Mouse (Mus musculus) spleen, postnatal 4 days (tissue): Measurements from ENCODE around the gene Cpeb3.

Experiments
- DNase-seq, 2 experiments: peaks; one replicate each; pipeline ENCODE4 v3.0.0; 2022; ENCODE audit warnings: low spot score in 2 of 2

The Cpeb3 gene

DNA sequence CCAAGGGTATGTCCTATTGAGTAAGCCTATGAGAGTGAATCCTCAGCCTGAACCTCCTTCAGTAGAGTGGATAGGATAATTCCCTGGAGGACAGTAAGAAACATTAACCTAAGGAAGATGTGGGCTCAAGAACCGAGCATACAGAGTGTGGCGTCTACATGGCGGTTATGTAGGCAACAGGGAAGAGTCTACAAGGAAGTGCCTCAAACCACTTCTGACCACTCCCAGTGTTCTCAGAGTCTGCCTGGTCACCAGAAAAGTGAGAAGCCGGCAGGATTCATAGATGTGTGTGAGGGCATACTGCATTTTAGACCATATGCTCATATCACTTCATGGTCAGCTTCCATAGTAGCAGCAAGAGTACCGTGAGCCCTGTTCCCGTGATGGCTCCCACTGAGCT is 159.9 kb downstream of the Cpeb3 start:
- no peak for DNase-seq

DNA sequence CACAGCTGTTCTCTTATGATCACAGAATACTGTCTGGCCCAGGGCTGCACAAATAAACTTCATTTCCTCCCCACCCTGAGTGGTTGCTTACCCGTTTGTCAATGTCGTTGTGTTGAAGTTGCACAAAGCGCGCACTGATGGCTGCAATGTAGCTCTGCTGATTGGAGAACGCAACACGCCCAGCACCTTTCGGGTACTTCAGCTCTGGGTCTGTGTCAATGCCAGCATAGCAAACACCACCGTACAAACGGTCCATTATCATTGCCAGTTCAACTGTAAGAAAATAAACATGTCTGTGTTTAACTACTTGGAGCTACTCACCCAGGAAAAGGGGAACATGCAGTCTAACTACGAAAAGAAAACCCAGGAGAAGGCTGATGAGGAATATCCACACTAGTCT is 164.0 kb downstream of the Cpeb3 start:
- DNase-seq: no peak

DNA sequence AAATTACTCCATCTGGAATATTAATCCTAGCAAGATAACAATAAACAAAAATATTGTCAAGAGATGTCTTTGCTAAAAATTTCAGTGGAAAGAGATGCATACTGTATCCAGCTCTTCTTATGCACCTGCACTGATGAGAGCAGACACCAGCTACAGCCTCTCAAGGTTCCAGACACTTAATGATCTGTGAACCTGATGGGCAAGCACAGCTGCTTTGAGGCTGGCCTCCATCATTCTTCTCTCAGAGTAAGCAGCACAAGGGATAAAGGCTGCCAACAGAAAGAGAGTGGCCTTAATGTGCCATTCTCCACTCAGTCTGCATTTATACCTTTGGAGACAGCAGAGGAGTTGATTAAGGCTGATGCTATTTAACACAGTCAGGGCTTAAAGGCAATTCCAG is 167.5 kb downstream of the Cpeb3 start:
- DNase-seq: no peak

DNA sequence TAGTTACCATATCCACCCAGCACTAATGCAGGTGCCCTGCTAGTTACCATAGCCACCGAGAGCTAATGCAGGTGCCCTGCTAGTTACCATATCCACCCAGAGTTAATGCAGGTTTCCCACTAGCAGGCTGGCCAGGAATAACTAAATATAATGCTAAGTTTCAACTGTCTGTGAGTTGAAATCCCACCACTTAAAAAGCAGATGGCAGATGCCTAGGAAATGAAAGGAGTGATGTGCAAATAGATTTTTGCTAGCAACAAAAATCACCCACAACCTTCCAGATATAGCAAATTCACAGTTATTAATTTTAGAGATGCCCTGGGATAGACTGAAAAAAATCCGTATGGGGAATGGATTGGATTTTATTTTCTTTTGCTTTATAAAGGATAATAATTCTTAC is 176.0 kb downstream of the Cpeb3 start:
- no peak for DNase-seq

DNA sequence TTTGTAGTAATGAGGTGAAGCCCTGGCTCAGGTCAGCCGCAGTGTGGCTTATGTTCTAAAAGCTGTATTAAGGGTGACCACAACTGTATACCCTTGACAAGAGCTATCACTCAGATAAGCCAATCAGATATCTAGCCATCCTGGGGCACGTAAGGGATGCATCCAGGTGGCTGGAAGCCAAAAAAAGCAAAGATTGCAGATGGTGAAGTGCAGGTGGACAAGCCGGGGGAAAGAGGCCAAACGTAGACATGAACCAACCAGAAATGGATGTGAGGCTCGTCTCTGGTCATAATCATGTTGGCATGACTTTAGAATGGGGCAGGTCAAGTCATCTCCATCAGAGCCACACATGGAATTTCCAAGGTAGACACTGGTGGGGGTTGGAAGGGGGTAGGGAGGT is 177.0 kb downstream of the Cpeb3 start:
- no peak for DNase-seq

DNA sequence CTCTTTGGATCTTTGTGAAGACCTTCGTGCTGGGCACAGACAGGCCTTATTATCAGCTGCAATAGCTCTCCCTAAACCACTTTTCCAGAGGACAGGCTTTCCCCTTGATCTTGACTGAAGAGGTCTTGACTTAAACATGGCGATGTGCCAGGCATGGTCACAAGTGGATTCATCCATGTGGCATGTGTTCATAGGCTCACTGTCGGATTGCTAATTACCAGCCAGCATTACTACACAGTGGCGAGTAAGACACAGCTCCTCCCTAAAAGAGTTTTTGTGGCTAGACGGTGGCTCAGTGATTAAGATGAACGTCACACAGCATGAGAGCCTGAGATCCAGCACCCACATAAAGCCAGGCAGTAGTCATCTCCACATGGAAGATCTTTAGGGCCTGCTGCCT is 178.6 kb downstream of the Cpeb3 start:
- no peak for DNase-seq

DNA sequence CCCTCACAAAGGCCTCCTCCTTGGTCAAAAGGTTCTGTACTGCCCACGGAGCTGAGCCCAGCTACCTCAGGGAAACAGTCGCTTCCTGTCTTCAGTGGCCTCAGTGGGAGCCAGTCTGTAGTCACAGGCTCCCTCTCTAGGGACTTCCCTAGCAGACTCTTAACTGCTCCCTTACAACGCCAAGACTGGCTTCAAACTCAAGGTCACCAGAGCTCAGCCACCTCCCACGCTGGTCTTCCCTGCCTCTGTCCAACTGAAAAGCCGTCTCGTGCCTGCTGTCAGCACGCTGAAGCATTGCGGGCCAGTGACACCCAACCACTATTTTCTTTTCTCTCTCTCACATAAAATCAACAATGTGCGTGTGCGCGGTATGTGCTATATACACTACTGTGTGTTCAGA is 182.0 kb downstream of the Cpeb3 start:
- no peak for DNase-seq

DNA sequence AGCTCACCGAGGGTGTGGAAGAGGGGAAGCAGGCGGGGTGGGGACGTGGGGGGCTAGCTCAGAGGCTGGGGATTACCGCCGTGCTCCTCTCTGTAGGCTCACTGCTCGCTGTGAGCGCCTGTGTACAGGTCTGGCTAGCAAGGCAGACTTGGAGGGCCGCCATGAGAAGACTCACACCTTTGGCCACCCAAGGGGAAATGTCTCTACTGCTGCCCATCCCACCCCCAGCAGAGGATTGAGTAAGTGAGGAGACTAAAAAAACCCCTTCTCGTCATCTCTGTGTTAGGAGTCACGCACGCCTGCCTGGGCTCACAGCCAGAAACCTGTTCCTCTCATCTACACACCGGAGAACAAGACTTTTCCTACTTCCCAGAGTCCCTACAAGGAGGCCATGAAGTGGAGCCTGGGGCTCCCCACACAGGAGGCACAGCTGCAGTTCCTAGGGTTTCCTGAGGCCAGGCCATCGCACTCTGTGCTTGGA is 182.5 kb downstream of the Cpeb3 start:
- DNase-seq: no peak

DNA sequence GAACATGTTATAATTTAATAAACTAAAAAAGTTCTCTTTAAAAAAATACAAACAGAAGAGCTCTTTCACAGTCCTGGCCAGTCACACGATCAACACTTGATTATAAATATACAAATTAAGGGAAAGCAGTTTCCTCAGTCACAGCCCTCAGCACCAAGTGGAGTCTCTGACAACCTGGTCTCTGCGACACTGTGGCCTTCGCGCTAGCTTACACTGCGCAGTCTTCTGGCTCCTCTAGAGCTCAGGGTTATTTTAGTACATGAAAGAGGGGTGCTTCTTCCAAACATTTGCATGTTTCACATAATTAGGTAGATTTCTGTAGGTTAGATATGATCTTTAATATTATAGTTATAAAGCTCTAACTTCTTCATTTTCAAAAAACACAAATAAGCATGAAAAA is 186.3 kb downstream of the Cpeb3 start:
- DNase-seq: no peak

DNA sequence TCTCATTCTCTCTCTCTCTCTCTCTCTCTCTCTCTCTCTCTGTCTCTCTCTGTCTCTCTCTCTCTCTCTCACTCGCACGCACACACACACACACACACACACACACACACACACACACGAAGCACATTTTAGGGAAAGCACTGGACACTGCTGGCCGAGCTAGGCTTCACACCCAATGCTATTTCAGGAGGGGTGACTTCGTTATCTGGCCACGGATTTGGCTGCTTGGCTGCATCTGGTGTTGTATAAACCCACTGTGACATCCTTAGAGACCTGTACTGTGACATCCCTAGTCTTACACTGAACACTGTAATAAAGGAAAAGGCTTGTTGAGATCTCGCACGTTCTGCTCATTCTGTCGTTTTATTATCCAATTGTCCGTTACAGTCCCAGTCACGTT is 187.4 kb downstream of the Cpeb3 start:
- DNase-seq: no peak

DNA sequence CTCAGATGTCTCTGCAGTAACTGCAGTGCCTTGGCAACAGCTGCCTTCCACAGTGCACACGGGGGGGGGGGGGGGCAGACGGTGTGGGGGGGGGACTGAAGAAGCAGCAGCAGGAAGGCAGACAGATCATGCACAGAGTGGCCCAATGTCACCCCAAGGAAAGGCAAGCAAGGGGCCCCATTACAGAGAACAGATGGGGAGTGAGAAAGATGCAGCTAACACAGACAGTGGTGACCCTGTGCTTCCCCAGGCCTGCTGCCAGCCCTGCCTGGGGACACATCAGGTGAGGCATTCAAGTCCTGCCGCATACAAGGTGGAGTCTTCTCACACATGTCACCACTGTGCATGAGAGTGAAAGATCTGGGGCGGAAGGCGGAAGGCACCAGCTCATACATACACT is 187.9 kb downstream of the Cpeb3 start:
- no peak for DNase-seq

DNA sequence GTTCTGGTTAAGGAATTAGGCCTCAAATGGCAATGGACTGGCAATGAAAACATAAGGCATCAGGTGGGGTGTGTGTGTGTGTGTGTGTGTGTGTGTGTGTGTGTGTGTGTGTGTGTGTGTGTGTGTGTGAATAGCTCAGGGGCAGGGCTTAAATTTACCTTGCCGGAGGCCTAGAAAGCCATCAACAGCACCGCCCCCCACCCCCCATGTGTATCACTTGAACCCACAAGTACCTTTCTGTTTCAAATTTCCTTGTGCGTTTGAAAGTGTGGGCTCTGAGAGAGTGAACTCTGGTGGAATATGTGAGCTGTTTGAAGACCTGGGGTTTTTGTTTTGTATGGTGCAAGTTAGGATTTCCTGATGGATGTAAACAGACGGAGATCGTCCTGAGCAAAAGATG is 189.5 kb downstream of the Cpeb3 start:
- DNase-seq: no peak

DNA sequence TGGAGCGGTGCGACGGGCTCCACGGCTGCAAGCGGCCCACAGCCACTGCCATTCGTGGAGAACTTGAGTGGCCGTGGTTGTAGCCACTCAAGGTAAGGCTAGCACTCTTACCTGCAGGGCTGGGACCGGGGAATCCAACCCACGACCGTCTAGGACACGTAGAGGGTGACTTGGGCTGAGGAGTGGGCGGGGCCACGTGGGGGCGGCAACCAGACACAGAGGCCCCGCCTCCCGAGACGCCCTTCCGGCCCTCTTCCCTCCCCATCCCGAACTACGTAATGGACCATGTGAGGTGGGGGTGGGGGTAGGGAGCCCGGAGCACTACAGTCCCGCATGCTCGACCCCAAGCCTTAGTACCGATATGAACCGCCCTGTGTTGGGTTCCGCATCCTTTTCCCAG is 190.0 kb downstream of the Cpeb3 start:
- DNase-seq: peak; percentile 67 to 82

DNA sequence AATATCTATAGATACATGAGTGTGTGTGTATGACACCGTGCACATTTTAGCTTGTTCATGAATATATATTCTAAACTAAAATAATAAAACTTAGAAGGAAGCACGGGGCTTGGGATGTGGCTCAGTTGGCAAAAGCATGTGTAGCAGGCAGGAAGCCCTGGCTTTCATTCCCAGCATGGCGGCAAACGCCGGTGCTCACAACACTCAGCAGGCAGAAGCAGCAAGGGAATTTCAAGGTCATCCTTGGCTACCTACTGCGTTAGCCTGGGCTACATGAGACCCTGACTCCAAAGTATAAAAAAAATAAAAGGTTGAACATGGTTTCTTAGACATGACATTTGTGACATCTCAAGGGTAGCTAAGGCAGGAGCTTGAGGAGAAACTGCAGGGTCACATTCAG is 191.5 kb downstream of the Cpeb3 start:
- no peak for DNase-seq

DNA sequence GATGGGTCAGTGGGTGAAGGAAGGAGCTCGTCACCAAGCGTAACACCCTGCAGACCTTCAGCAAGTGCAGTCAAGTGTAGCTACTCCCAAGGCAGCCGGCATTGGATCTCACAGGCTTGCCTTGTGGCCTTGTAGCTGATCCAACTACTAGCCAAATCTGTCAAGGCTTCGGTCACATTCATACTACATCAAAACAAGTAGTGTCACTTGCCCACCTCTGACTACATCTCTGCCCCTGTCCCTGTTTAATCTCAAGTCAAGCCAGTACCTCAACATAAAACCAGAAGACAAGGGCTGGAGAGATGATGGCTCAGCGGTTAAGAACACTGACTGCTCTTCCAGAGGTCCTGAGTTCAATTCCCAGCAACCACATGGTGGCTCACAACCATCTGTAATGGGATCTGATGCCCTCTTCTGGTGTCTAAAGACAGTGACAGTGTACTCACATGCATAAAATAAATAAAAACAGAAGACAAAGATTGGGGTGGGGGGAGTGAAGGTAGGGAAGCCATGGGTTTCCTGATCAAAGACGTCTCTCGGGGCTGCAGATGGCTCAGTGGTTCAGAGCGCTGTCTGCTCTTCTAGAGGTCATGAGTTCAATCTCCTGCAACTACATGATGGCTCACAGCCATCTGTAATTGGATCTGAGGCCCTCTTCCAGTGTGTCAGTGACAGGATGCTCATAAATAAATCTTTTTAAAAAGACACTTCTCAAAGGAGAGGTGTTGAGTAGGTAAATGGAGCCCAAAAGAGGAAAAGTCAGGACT is 194.0 kb downstream of the Cpeb3 start:
- no peak for DNase-seq

DNA sequence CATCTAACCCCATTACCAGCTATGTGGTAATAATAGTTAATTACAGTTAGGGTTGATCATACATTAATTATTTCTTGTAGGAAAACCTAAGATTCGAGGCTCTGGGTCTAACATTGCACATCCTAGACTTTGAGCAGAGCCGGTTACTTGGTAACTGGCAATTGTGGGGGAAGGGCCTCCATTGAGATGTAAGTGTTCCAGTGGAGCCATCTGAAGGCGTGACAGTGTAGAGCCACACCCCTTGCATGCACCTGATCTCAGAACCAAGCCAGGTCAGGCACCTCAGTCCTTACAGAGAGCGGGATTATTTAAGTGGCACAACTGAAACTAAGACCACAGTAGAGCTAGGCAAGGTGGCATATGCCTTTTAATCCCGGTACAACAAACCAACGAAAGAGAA is 194.9 kb downstream of the Cpeb3 start:
- no peak for DNase-seq

DNA sequence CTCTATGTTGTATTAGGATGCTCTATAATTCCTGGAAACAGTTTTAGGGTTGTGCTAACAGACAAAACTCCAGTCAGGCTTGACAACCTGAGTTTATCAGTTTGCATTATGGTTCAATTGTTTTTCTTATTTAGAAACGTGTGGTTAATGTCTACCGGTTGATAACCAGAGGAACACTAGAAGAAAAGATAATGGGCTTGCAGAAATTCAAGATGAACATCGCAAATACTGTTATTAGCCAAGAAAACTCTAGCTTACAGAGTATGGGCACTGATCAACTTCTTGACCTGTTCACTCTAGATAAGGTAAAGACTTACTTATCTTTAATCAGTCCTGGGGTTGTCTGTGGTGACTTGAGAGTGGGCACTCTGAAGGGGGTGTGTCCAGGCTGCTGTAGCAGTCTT is 198.5 kb downstream of the Cpeb3 start:
- no peak for DNase-seq

DNA sequence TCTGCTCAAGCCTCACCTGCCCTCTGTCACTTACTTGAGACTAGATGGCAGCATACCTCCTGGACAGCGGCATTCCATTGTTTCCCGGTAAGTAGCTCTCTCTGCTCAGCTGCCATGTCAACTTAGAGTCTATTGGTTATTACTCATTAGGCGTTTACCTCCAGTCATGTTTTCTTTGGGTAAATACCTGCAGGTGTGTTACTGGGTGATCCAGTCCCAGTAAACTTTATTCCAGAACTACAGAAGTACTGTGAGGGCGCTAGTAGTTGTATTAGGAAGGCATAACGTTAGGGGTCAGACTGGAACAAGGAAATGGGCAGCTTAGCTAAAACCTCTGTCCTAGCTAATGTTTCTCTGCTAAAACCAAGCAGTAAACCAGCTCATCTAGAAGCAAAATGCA is 203.8 kb downstream of the Cpeb3 start:
- DNase-seq: no peak
